Mouse (Mus musculus) forebrain, embryonic 12.5 days (tissue): ENCODE data around the gene Arhgap32. TPM values are rescaled to one million over a fixed set of nuclear protein-coding genes. Genes with fewer than 3 reads are reported as not detected.
"Not testable (repeated sequence)": the region's sequence is repeated elsewhere in the genome, so short reads cannot be mapped to it uniquely, and the experiment has no call there.

Experiments used
- ATAC-seq: fragments of 200-750 bp; cut with Nextera tagmentation; 2 replicates; pipeline ENCODE4 v1.8.0; 2017; ENCODE audit warnings: moderate TSS enrichment; ENCODE audit not compliant: low FRiP score
- H3K27ac ChIP-seq: fragments of 300-500 bp; sonication (generic); 2 replicates; pipeline ENCODE4 v1.5.1; 2016; ENCODE audit warnings: mild to moderate bottlenecking
- H3K27me3 ChIP-seq: fragments of 300-500 bp; sonication (generic); 2 replicates; pipeline ENCODE4 v1.6.1; 2016; ENCODE audit warnings: mild to moderate bottlenecking
- H3K36me3 ChIP-seq: fragments of 300-500 bp; sonication (generic); replicated peaks from 2 replicates; pipeline ENCODE4 v1.6.1; 2016; ENCODE audit warnings: mild to moderate bottlenecking
- H3K4me1 ChIP-seq: fragments of 300-500 bp; sonication (generic); 2 replicates; pipeline ENCODE4 v1.6.1; 2016
- H3K4me2 ChIP-seq: fragments of 300-500 bp; sonication (generic); 2 replicates; pipeline ENCODE4 v1.6.1; 2016; ENCODE audit warnings: mild to moderate bottlenecking, moderate library complexity
- H3K4me3 ChIP-seq: fragments of 300-500 bp; sonication (generic); replicated peaks from 2 replicates; pipeline ENCODE4 v1.5.1; 2016; ENCODE audit warnings: mild to moderate bottlenecking
- H3K9ac ChIP-seq: fragments of 300-500 bp; sonication (generic); 2 replicates; pipeline ENCODE4 v1.6.1; 2016; ENCODE audit warnings: mild to moderate bottlenecking
- H3K9me3 ChIP-seq: fragments of 300-500 bp; sonication (generic); 2 replicates; pipeline ENCODE4 v1.6.1; 2016
- WGBS: fragments of 180-500 bp; shearing (Covaris S2); methylation state at CpG from one replicate; pipeline ENCODE4 v1.1.7; 2016; 5-methylcytosine and 5-hydroxymethylcytosine counted together
- polyA plus RNA-seq: library from polyadenylated mRNA; unstranded; fragments of >200 nt; fragmentation: Nextera tagmentation; extraction: Ambion mirVana; gene quantifications from 2 replicates; pipeline ENCODE4 v1.2.1, GENCODE M21; 2016

Arhgap32 gene
- polyA plus RNA-seq, 1 experiment from 2014 or later: 7.3 TPM

DNA sequence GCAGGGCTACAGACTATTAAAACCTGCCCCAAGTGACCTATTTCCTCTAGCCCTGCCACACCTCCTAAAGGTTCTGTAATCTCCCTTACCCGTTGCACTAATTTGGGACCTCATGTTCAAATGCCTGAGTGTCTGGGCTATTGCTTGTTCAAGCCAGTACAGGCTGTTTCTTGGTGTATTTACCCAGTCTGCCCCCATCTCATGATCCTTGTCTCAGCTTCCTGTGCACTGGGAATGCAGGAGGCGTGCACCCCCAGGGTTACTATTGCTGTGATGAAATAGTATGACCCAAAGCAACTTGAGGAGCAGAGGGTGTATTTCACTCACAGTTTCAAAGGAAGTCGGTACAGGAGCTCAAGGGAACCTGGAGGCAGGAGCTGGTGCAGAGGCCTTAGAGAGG lies 26.9 kb downstream of the Arhgap32 start:
- H3K9ac ChIP-seq: no peak overlapping the region
- H3K4me2 ChIP-seq: no peak overlapping the region
- no peaks in the 10 kb centered on the region for H3K4me1 ChIP-seq
- H3K27ac ChIP-seq: no peak overlapping the region
- no peaks in the 10 kb centered on the region for H3K9me3 ChIP-seq
- WGBS: 75% methylated on average over 3 of the region's 3 CpGs
- no peaks in the 10 kb centered on the region for H3K36me3 ChIP-seq
- H3K27me3 ChIP-seq: no peaks in the 10 kb centered on the region
- no peak for ATAC-seq
- H3K4me3 ChIP-seq: no peak overlapping the region

DNA sequence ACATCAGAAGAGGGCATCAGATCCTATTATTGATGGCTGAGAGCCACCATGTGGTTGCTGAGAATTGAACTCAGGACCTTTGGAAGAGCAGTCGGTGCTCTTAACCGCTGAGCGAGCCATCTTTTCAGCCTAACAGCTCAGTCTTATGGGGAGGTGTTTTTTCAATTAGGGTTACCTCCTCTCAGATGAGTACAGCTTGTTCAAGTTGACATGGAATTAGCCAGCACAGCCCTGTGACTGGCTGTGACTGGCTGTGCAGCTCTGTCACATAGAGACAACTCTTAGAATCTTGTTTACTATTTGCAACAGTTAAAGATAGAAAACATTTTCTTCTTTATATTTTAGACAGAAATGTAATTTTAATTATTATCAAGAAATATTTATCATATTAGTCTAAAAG lies 27.5 kb downstream of the Arhgap32 start:
- Histone ChIP-seq H3K4me1 (no peaks in the 10 kb centered on the region), H3K4me2 (no peak overlapping the region), H3K27ac (no peak overlapping the region), H3K9me3 (no peaks in the 10 kb centered on the region), H3K9ac (no peak overlapping the region), H3K4me3 (no peak overlapping the region), H3K36me3 (no peaks in the 10 kb centered on the region), H3K27me3 (no peaks in the 10 kb centered on the region)
- WGBS: 89% methylated on average over 3 of the region's 3 CpGs
- ATAC-seq: no peak

- no peak overlapping the region for H3K9ac ChIP-seq
- H3K4me2 ChIP-seq: no peak overlapping the region
- 0 out of 2 replicates have a peak, but pooled peaks have one; percentile 39 for ATAC-seq
- H3K4me3 ChIP-seq: no peak overlapping the region
- no peaks in the 10 kb centered on the region for H3K27me3 ChIP-seq
- no peaks in the 10 kb centered on the region for H3K9me3 ChIP-seq
- H3K36me3 ChIP-seq: no peaks in the 10 kb centered on the region
- H3K27ac ChIP-seq: no peak overlapping the region
- H3K4me1 ChIP-seq: no peaks in the 10 kb centered on the region
- WGBS: 76% methylated on average over 12 of the region's 12 CpGs
Measured at GRCm38 (mm10) chr9:32146257-32146996, 30.5 kb downstream of the Arhgap32 start.

GRCm38 (mm10) chr9:32149241-32149640 lies 33.3 kb downstream of the Arhgap32 start:
- Histone ChIP-seq H3K9ac (no peak overlapping the region), H3K9me3 (no peaks in the 10 kb centered on the region), H3K4me3 (no peak overlapping the region), H3K36me3 (no peaks in the 10 kb centered on the region), H3K27ac (no peak overlapping the region), H3K4me2 (no peak overlapping the region), H3K4me1 (no peaks in the 10 kb centered on the region), H3K27me3 (no peaks in the 10 kb centered on the region)
- no peak for ATAC-seq
- WGBS: 88% methylated on average over 3 of the region's 3 CpGs

DNA sequence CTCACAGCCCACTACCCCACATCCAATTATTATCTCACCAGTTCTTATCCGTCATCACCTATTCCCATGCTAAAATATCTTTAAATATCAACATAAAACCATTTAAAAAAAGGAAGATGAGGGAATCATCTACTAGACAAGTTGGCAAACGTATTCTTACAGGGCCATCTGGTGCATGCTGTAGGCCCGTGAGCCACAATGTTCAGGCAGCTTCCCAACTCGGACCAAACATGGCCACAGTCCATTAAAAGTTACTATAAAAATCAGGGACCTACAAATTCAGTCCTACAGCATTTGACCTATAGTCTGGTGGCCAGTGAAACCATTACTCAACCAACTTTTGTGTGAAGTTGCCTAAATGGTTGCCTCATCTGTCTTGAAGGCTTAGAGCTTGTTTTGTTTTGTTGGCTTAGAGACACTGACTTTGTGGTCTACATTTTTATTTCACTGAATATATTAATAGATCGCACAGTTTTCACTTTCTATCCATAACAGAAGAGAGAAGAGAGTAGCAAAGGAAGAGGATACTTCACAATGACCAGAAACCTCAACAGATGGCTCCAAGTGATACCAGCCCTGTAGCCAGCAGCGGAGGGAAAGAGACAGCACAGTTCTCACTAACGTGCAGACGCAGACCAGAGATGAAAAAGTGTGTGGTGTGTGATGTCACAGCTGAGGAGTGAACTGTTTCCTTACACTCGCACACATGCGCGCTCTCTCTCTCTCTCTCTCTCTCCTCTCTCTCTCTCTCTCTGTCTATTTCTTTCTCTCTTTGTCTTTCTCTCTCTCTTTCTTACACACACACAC lies 34.1 kb downstream of the Arhgap32 start:
- no peak overlapping the region for H3K27ac ChIP-seq
- H3K27me3 ChIP-seq: no peaks in the 10 kb centered on the region
- H3K9me3 ChIP-seq: no peaks in the 10 kb centered on the region
- WGBS: 93% methylated on average over 11 of the region's 11 CpGs
- ATAC-seq: no peak
- no peaks in the 10 kb centered on the region for H3K4me1 ChIP-seq
- no peak overlapping the region for H3K4me3 ChIP-seq
- H3K9ac ChIP-seq: no peak overlapping the region
- no peak overlapping the region for H3K4me2 ChIP-seq
- H3K36me3 ChIP-seq: no peaks in the 10 kb centered on the region

DNA sequence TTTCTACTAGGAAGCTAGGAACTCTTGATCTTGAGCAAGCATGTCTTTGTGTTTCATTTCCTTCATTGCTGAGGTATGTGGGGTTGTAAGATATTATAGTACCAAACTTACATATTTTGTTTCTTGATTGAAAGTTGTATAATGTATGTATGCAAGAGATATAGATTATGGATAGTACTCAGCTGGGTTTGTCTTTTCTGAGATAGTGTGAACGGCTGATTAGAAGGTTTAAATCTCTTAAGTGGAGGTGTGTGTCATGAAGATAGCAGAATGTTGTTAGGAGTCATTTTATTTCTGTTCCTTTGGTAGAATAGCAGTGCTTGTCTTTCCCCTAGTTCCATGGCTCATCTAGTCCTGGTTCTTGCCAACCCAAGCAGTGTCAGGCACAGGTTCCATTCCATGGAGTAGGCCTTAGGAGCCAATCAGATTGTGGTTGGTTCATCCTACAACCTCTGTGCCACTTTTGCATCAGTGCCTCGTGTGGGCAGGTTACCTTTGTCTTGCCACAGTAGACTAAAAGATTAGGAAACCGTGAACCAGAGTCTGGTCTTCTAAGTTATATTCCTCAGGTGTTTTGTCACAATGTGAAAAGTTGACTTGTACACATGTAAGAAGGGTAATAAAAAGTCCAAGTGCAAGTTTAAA lies 38.9 kb downstream of the Arhgap32 start:
- no peak for ATAC-seq

GRCm38 (mm10) chr9:32156706-32157105 lies 40.8 kb downstream of the Arhgap32 start:
- H3K27me3 ChIP-seq: no peaks in the 10 kb centered on the region
- no peak for ATAC-seq
- no peak overlapping the region for H3K4me3 ChIP-seq
- no peak overlapping the region for H3K4me2 ChIP-seq
- H3K9ac ChIP-seq: no peak overlapping the region
- H3K9me3 ChIP-seq: no peaks in the 10 kb centered on the region
- no peak overlapping the region for H3K27ac ChIP-seq
- H3K36me3 ChIP-seq: no peaks in the 10 kb centered on the region
- WGBS: 77% methylated on average over 4 of the region's 4 CpGs
- H3K4me1 ChIP-seq: no peaks in the 10 kb centered on the region

More for the DNA sequence above, 38.9 kb downstream of the Arhgap32 start:
- Histone ChIP-seq H3K4me1 (no peaks in the 10 kb centered on the region), H3K9me3 (no peaks in the 10 kb centered on the region), H3K4me2 (no peak overlapping the region), H3K36me3 (no peaks in the 10 kb centered on the region), H3K4me3 (no peak overlapping the region), H3K27me3 (no peaks in the 10 kb centered on the region), H3K27ac (no peak overlapping the region), H3K9ac (no peak overlapping the region)
- WGBS: 92% methylated on average over 3 of the region's 3 CpGs

- no peak overlapping the region for H3K4me3 ChIP-seq
- no peak overlapping the region for H3K4me2 ChIP-seq
- ATAC-seq: no peak
- H3K9me3 ChIP-seq: no peaks in the 10 kb centered on the region
- no peaks in the 10 kb centered on the region for H3K36me3 ChIP-seq
- H3K9ac ChIP-seq: no peak overlapping the region
- 80% methylated on average over 3 of the region's 3 CpGs for WGBS
- H3K4me1 ChIP-seq: no peaks in the 10 kb centered on the region
- no peaks in the 10 kb centered on the region for H3K27me3 ChIP-seq
- no peak overlapping the region for H3K27ac ChIP-seq
Measured at GRCm38 (mm10) chr9:32157201-32157600, 41.3 kb downstream of the Arhgap32 start.

- 26% methylated on average over 3 of the region's 3 CpGs for WGBS
- H3K9me3 ChIP-seq: no peaks in the 10 kb centered on the region
- H3K27ac ChIP-seq: no peak overlapping the region
- no peaks in the 10 kb centered on the region for H3K4me1 ChIP-seq
- no peaks in the 10 kb centered on the region for H3K27me3 ChIP-seq
- no peak overlapping the region for H3K4me2 ChIP-seq
- H3K4me3 ChIP-seq: no peak overlapping the region
- H3K36me3 ChIP-seq: no peaks in the 10 kb centered on the region
- H3K9ac ChIP-seq: no peak overlapping the region
- ATAC-seq: peak; percentile 77
Measured at GRCm38 (mm10) chr9:32158837-32159543, 43.1 kb downstream of the Arhgap32 start.

DNA sequence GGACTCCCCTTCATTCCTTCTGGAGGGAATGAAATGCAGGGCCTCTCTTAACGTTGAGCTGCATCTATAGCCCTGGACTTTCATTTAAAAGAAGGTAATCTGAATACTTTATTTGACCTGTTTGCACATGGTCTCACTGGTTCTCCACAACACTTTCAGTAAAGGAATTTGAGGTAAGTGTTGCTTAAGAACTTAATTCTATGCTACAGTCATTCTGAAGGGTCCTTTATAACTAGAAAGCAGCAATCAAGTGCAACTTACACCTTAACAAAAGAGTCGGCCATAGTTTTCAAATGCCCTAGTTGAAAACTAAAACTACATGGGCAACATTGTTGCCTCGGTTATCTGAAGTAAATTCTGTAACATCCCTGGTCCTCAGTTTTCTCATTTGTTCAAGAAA lies 43.8 kb downstream of the Arhgap32 start:
- no peak overlapping the region for H3K9ac ChIP-seq
- no peaks in the 10 kb centered on the region for H3K36me3 ChIP-seq
- H3K27ac ChIP-seq: no peak overlapping the region
- 79% methylated on average over 3 of the region's 3 CpGs for WGBS
- H3K4me1 ChIP-seq: no peaks in the 10 kb centered on the region
- H3K4me2 ChIP-seq: no peak overlapping the region
- no peak overlapping the region for H3K4me3 ChIP-seq
- no peaks in the 10 kb centered on the region for H3K9me3 ChIP-seq
- H3K27me3 ChIP-seq: no peaks in the 10 kb centered on the region
- no peak for ATAC-seq

- H3K9ac ChIP-seq: no peak overlapping the region
- no peaks in the 10 kb centered on the region for H3K9me3 ChIP-seq
- no peaks in the 10 kb centered on the region for H3K27me3 ChIP-seq
- no peak for ATAC-seq
- 0 out of 2 replicates have a peak, but pooled peaks cover 3% of the 10 kb centered on the region for H3K36me3 ChIP-seq
- no peak overlapping the region for H3K4me2 ChIP-seq
- H3K4me3 ChIP-seq: no peak overlapping the region
- H3K4me1 ChIP-seq: no peaks in the 10 kb centered on the region
- 92% methylated on average over 2 of the region's 2 CpGs for WGBS
- no peak overlapping the region for H3K27ac ChIP-seq
Measured at GRCm38 (mm10) chr9:32162792-32163191, 46.9 kb downstream of the Arhgap32 start.

GRCm38 (mm10) chr9:32163820-32164219 lies 47.9 kb downstream of the Arhgap32 start:
- not testable (repeated sequence) for H3K4me1 ChIP-seq, ATAC-seq, H3K4me2 ChIP-seq, H3K9me3 ChIP-seq, H3K27ac ChIP-seq, H3K9ac ChIP-seq, H3K36me3 ChIP-seq, H3K4me3 ChIP-seq, H3K27me3 ChIP-seq
- WGBS: 83% methylated on average over 6 of the region's 6 CpGs
